10 mouse cellular contexts compared by ENCODE assay signal in the genomic region with DNA sequence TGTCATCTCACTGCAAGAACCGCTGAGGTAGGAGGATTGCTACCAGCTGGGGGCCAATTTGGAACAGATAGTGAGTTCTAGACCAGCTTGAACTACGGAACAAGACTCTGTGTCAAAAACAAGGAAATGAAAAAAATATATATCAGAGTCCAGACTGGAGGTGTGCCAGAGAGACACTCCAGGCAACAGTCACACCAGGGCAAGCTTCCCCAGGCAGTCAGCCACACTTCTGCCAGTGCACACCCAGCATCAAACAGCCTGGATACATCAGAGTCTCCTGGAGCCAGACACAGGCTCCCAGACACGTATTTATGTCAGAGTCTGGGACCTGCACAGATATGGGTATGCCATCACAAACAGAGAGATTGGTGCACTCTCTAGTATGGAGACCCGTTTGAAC. TPM values are rescaled to one million over a fixed set of nuclear protein-coding genes. Genes with fewer than 3 reads are reported as not detected.
DNase-seq lines count a peak whose midpoint lies in the region; ATAC-seq and TF ChIP-seq lines count a peak whose summit lies in the region.
"Had no signal": no experiment of that assay in that cellular context is flagged by ENCODE, and none has a peak within 500 bp of the region (broad histone marks: within the 10 kb centered on the region; RNA-seq: fewer than 3 reads in every experiment).

No protein-coding gene starts in this region.

- ATAC-seq in heart, embryonic 14.5 days (ENCODE audit: insufficient number of reproducible peaks, insufficient read depth, low FRiP score, low read depth) = no peak
- no peak for ATAC-seq in embryonic facial prominence, embryonic 14.5 days (ENCODE audit: low read depth)
- peak; percentile 17 for ATAC-seq in lung, postnatal 0 days
- ATAC-seq in activated CD4-positive, CD25-positive, alpha-beta regulatory T cell, adult 4 months = no peak

- peaks cover 72% of the 10 kb centered on the region for H3K79me2 ChIP-seq in C2C12 (ENCODE audit: control insufficient read depth, insufficient read depth)

- H3K79me3 ChIP-seq in C2C12 (ENCODE audit: low read depth) = peaks cover 45% of the 10 kb centered on the region

- H3K27me3 ChIP-seq in heart, embryonic 14.5 days (ENCODE audit: control insufficient read depth, insufficient read depth, low read length) = no peaks in the 10 kb centered on the region
- no peaks in the 10 kb centered on the region for H3K27me3 ChIP-seq in C2C12 (ENCODE audit: control insufficient read depth, insufficient read depth, insufficient read length)
- no peaks in the 10 kb centered on the region for H3K27me3 ChIP-seq in embryonic facial prominence, embryonic 14.5 days (replicated peaks; ENCODE audit: control insufficient read depth, insufficient read depth, low read length)
- no peaks in the 10 kb centered on the region for H3K27me3 ChIP-seq in lung, postnatal 0 days (replicated peaks; ENCODE audit: insufficient read depth, low read length)

- H3K4me1 ChIP-seq in heart, embryonic 14.5 days (ENCODE audit: control insufficient read depth in 2 of 2, insufficient read depth in 2 of 2, low read length in 2 of 2) = peaks cover 38 to 49% of the 10 kb centered on the region in 2 experiments
- H3K4me1 ChIP-seq in embryonic facial prominence, embryonic 14.5 days (ENCODE audit: control insufficient read depth, insufficient read depth, low read length) = peaks cover 37% of the 10 kb centered on the region
- H3K4me1 ChIP-seq in lung, postnatal 0 days (ENCODE audit: insufficient read depth, low read depth, low read length) = peaks cover 44% of the 10 kb centered on the region

- 46% methylated on average over 4 of the region's 4 CpGs for WGBS in heart, embryonic 14.5 days
- WGBS in embryonic facial prominence, embryonic 14.5 days = 45% methylated on average over 4 of the region's 4 CpGs
- 32% methylated on average over 4 of the region's 4 CpGs for WGBS in lung, postnatal 0 days

- peak overlapping the region; percentile 89 to 94 for H3K27ac ChIP-seq in heart, embryonic 14.5 days (replicated peaks in 1 of 2; ENCODE audit: control insufficient read depth in 1 of 2, insufficient read depth in 1 of 2, low read depth in 2 of 2, low read length in 2 of 2)
- H3K27ac ChIP-seq in embryonic facial prominence, embryonic 14.5 days (replicated peaks; ENCODE audit: low read depth, low read length) = peak overlapping the region; percentile 89; the same call in 1 of the 2 replicates
- H3K27ac ChIP-seq in lung, postnatal 0 days (ENCODE audit: low read length) = peak overlapping the region; percentile 93

- H3K36me3 ChIP-seq in heart, embryonic 14.5 days (ENCODE audit: control insufficient read depth, insufficient read depth, low read length) = peaks cover 51% of the 10 kb centered on the region
- peaks cover 70% of the 10 kb centered on the region for H3K36me3 ChIP-seq in C2C12 (ENCODE audit: control insufficient read depth, insufficient read depth)
- H3K36me3 ChIP-seq in embryonic facial prominence, embryonic 14.5 days (ENCODE audit: control insufficient read depth, insufficient read depth, low read length) = peaks cover 47% of the 10 kb centered on the region
- H3K36me3 ChIP-seq in lung, postnatal 0 days (ENCODE audit: insufficient read depth, low read length) = peaks cover 14% of the 10 kb centered on the region; the same call in 1 of the 2 replicates

- no peak for TF ChIP-seq EP300 in lung, postnatal 0 days (IDR thresholded peaks at IDR 0.05)

- no peak for TF ChIP-seq CTCF in C2C12 (IDR thresholded peaks at IDR 0.05; ENCODE audit: control insufficient read depth, insufficient read depth, insufficient read length)
- no peak for TF ChIP-seq CTCF in lung, postnatal 0 days (IDR thresholded peaks at IDR 0.05)

- no peak for DNase-seq in heart, postnatal 36 days
- no peak for DNase-seq in embryonic facial prominence, embryonic 14.5 days (ENCODE audit: low spot score)
- peak; percentile 68 for DNase-seq in lung, postnatal 0 days (ENCODE audit: low spot score)
- no peak for DNase-seq in yolk sac, embryonic 10.5 days (ENCODE audit: low spot score)
- DNase-seq: kidney, postnatal 25 days; left cerebral cortex, postnatal 4 days had no signal

- H3K9ac ChIP-seq in heart, embryonic 14.5 days (ENCODE audit: low read length) = no peak overlapping the region
- H3K9ac ChIP-seq in embryonic facial prominence, embryonic 14.5 days (ENCODE audit: low read depth, low read length) = no peak overlapping the region
- H3K9ac ChIP-seq in lung, postnatal 0 days (replicated peaks; ENCODE audit: low read depth) = no peak overlapping the region

- H3K9me3 ChIP-seq in heart, embryonic 14.5 days (ENCODE audit: control insufficient read depth, low read length) = no peaks in the 10 kb centered on the region
- no peaks in the 10 kb centered on the region for H3K9me3 ChIP-seq in embryonic facial prominence, embryonic 14.5 days (ENCODE audit: control insufficient read depth, low read length)
- no peaks in the 10 kb centered on the region for H3K9me3 ChIP-seq in lung, postnatal 0 days (ENCODE audit: low read length)

- H3K4me3 ChIP-seq in heart, embryonic 14.5 days (ENCODE audit: control insufficient read depth in 1 of 2, insufficient read depth in 1 of 2, low read depth in 1 of 2, low read length in 2 of 2) = no peak overlapping the region
- H3K4me3 ChIP-seq in C2C12 (ENCODE audit: insufficient read depth, poor library complexity, severe bottlenecking) = no peak overlapping the region
- no peak overlapping the region for H3K4me3 ChIP-seq in embryonic facial prominence, embryonic 14.5 days (ENCODE audit: low read depth, low read length)
- H3K4me3 ChIP-seq in lung, postnatal 0 days (ENCODE audit: low read depth, low read length) = no peak overlapping the region
- H3K4me3 ChIP-seq: megakaryocyte, embryonic 14.5 days had no signal

- H3K4me2 ChIP-seq in heart, embryonic 14.5 days (ENCODE audit: low read length) = peak overlapping the region; percentile 16; the same call in 1 of the 2 replicates
- H3K4me2 ChIP-seq in embryonic facial prominence, embryonic 14.5 days (ENCODE audit: low read depth, low read length) = no peak overlapping the region
- H3K4me2 ChIP-seq in lung, postnatal 0 days (replicated peaks; ENCODE audit: low read depth, low read length) = 0 out of 2 replicates have a peak overlapping the region, but pooled peaks have one; percentile 39

- peak overlapping the region; percentile 14 for H3ac ChIP-seq in C2C12 (ENCODE audit: control insufficient read depth, insufficient read length, low read depth)

- intact Hi-C loops in heart, postnatal 36 days (cut with DNase I) = no loop called here

TF ChIP-seq in C2C12, 6 proteins besides CTCF, POLR2A, EP300 and RAD21:
- TF ChIP-seq MYOG (IDR thresholded peaks at IDR 0.05; ENCODE audit: control insufficient read depth, extremely low read depth, insufficient read length) (no peak), MAX (IDR thresholded peaks at IDR 0.05) (no peak), USF1 (IDR thresholded peaks at IDR 0.05; ENCODE audit: low read depth) (no peak), MYOD1 (IDR thresholded peaks at IDR 0.05; ENCODE audit: control insufficient read depth, insufficient read length, low read depth) (no peak), CEBPB (IDR thresholded peaks at IDR 0.05; ENCODE audit: low read depth) (no peak), FOSL1 (IDR thresholded peaks at IDR 0.05; ENCODE audit: insufficient read depth, low read length, poor library complexity, severe bottlenecking) (no peak)

RNA-seq across cellular contexts. Expression of gene Ehd2, which starts 6.1 kb away (rescaled TPM):
- polyA plus RNA-seq in heart, embryonic 14.5 days (2014; fragmentation: Nextera tagmentation; extraction: Ambion mirVana) = 37.4 and 43.5 TPM in 2 replicates
- 100 to 1,000 TPM in 1 of 2 experiments, 10 to 100 TPM in 1; 93.1 to 131 TPM for total RNA-seq in heart, postnatal 36 days (2021)
- 98.7 TPM for polyA plus RNA-seq in C2C12 (2012; fragmentation: generic; extraction: Trizol)
- polyA plus RNA-seq in embryonic facial prominence, embryonic 14.5 days (2014; fragmentation: Nextera tagmentation; extraction: Ambion mirVana) = 58.0 and 67.1 TPM in 2 replicates
- polyA plus RNA-seq in lung, postnatal 0 days (2015; fragmentation: Nextera tagmentation; extraction: Ambion mirVana) = 92.2 and 113 TPM in 2 replicates
- under 1 TPM; 0.07 to 0.11 TPM for polyA plus RNA-seq in activated CD4-positive, CD25-positive, alpha-beta regulatory T cell, adult 4 months (2017; shearing (Covaris generic))

RNA-seq across cellular contexts. Expression of gene Nop53, which starts 15.4 kb away (rescaled TPM):
- 120 and 121 TPM in 2 replicates for polyA plus RNA-seq in heart, embryonic 14.5 days (2014; fragmentation: Nextera tagmentation; extraction: Ambion mirVana)
- total RNA-seq in heart, postnatal 36 days (2021) = 100 to 1,000 TPM; 137 to 141 TPM
- 228 TPM for polyA plus RNA-seq in C2C12 (2012; fragmentation: generic; extraction: Trizol)
- polyA plus RNA-seq in embryonic facial prominence, embryonic 14.5 days (2014; fragmentation: Nextera tagmentation; extraction: Ambion mirVana) = 164 and 180 TPM in 2 replicates
- 196 and 204 TPM in 2 replicates for polyA plus RNA-seq in lung, postnatal 0 days (2015; fragmentation: Nextera tagmentation; extraction: Ambion mirVana)
- polyA plus RNA-seq in activated CD4-positive, CD25-positive, alpha-beta regulatory T cell, adult 4 months (2017; shearing (Covaris generic)) = 100 to 1,000 TPM; 334 to 398 TPM

RNA-seq across cellular contexts. Expression of gene Selenow, which starts 39.0 kb away (rescaled TPM):
- 828 and 831 TPM in 2 replicates for polyA plus RNA-seq in heart, embryonic 14.5 days (2014; fragmentation: Nextera tagmentation; extraction: Ambion mirVana)
- 100 to 1,000 TPM; 169 to 178 TPM for total RNA-seq in heart, postnatal 36 days (2021)
- 423 TPM for polyA plus RNA-seq in C2C12 (2012; fragmentation: generic; extraction: Trizol)
- 1,004 and 1,082 TPM in 2 replicates for polyA plus RNA-seq in embryonic facial prominence, embryonic 14.5 days (2014; fragmentation: Nextera tagmentation; extraction: Ambion mirVana)
- polyA plus RNA-seq in lung, postnatal 0 days (2015; fragmentation: Nextera tagmentation; extraction: Ambion mirVana) = 552 and 558 TPM in 2 replicates
- polyA plus RNA-seq in activated CD4-positive, CD25-positive, alpha-beta regulatory T cell, adult 4 months (2017; shearing (Covaris generic)) = 100 to 1,000 TPM; 824 to 866 TPM

Comparison
In these comparisons a context has a peak if more than half of its experiments do, and no peak if none do; other contexts are left out.
1. RNA of gene Ehd2, which starts 6.1 kb away (polyA plus RNA-seq): 98.7 TPM in C2C12 (single experiment), 92.2 to 113 TPM in lung, postnatal 0 days, 58.0 to 67.1 TPM in embryonic facial prominence, embryonic 14.5 days and 37.4 to 43.5 TPM in heart, embryonic 14.5 days; 0.07 to 0.11 TPM in activated CD4-positive, CD25-positive, alpha-beta regulatory T cell, adult 4 months; every median in the first group is over 10 times any median in the second.
2. Peak in every context shown above with its lines, with median percentiles within 50 percentile points of each other: H3K27ac ChIP-seq.